ENCODE assay signal across 17 mouse cellular contexts in genomic region chr2:62344367-62344766, GRCm38 (mm10).
"Had no signal": no experiment of that assay in that cellular context is flagged by ENCODE, and none has a peak within 500 bp of the region (broad histone marks: within the 10 kb centered on the region; RNA-seq: fewer than 3 reads in every experiment).

No protein-coding gene starts in this region.

- DNase-seq: liver, embryonic 13.5 days; liver, postnatal 0 days; lung, embryonic 14.5 days; lung, postnatal 10 days; right cerebral cortex, postnatal 14 days; thymus, adult 2 months; thymus, postnatal 25 days; thymus, postnatal 4 days had no signal

- H3K36me3 ChIP-seq: liver, embryonic 13.5 days; liver, embryonic 15.5 days; midbrain, embryonic 13.5 days; midbrain, embryonic 15.5 days; neural tube, embryonic 12.5 days; stomach, embryonic 15.5 days had no signal

- H3K9me3 ChIP-seq: liver, embryonic 13.5 days; liver, embryonic 15.5 days; megakaryocyte, embryonic 14.5 days; midbrain, embryonic 13.5 days; midbrain, embryonic 15.5 days; neural tube, embryonic 12.5 days; stomach, embryonic 15.5 days had no signal

- H3K4me2 ChIP-seq: liver, embryonic 13.5 days; liver, embryonic 15.5 days; lung, embryonic 14.5 days; midbrain, embryonic 11.5 days; midbrain, embryonic 13.5 days; midbrain, embryonic 15.5 days; neural tube, embryonic 12.5 days; stomach, embryonic 15.5 days had no signal

- H3K27me3 ChIP-seq: liver, embryonic 13.5 days; liver, embryonic 15.5 days; megakaryocyte, embryonic 14.5 days; midbrain, embryonic 13.5 days; midbrain, embryonic 15.5 days; neural tube, embryonic 12.5 days; stomach, embryonic 15.5 days had no signal

- H3K27ac ChIP-seq: liver, embryonic 13.5 days; liver, embryonic 15.5 days; macrophage; midbrain, embryonic 13.5 days; midbrain, embryonic 15.5 days; neural tube, embryonic 12.5 days; stomach, embryonic 15.5 days; stomach, postnatal 0 days had no signal

- H3K4me1 ChIP-seq: liver, embryonic 13.5 days; liver, embryonic 15.5 days; megakaryocyte, embryonic 14.5 days; stomach, embryonic 15.5 days had no signal

- H3K4me3 ChIP-seq: liver, embryonic 13.5 days; liver, embryonic 15.5 days; megakaryocyte, embryonic 14.5 days; midbrain, embryonic 13.5 days; midbrain, embryonic 15.5 days; neural tube, embryonic 12.5 days; stomach, embryonic 15.5 days had no signal

- H3K9ac ChIP-seq: liver, embryonic 13.5 days; liver, embryonic 15.5 days; liver, postnatal 0 days; lung, embryonic 14.5 days; midbrain, embryonic 13.5 days; midbrain, embryonic 15.5 days; neural tube, embryonic 12.5 days; stomach, embryonic 15.5 days had no signal

- ATAC-seq: liver, postnatal 0 days; midbrain, embryonic 13.5 days; midbrain, embryonic 15.5 days had no signal
